Mouse (Mus musculus) urinary bladder, postnatal 10 days (tissue): ENCODE data around the gene Pym1.

Experiments used
- DNase-seq: peaks from one replicate; pipeline ENCODE4 v3.0.0; 2022; ENCODE audit warnings: low spot score

Pym1 gene

GRCm38 (mm10) chr10:128744680-128745601, 2.7 kb upstream of the Pym1 start, which contains the start of gene Dgka:
TSS of gene Dgka (minus strand) at chr10:128744855.
- DNase-seq: no peak

- DNase-seq: no peak
These were observed 1.6 kb upstream of the Pym1 start for GRCm38 (mm10) chr10:128745946-128746613.

- no peak for DNase-seq
These were observed 580 bp upstream of the Pym1 start for GRCm38 (mm10) chr10:128746972-128747645.

- DNase-seq: no peak
These were observed 669 bp downstream of the Pym1 start for GRCm38 (mm10) chr10:128748252-128748864.

GRCm38 (mm10) chr10:128772895-128773294, 25.2 kb downstream of the Pym1 start:
- no peak for DNase-seq

- no peak for DNase-seq
These were observed 26.0 kb downstream of the Pym1 start for GRCm38 (mm10) chr10:128773685-128774084.

- no peak for DNase-seq
These were observed 30.8 kb downstream of the Pym1 start for GRCm38 (mm10) chr10:128778441-128778840.

- no peak for DNase-seq
These were observed 31.5 kb downstream of the Pym1 start for GRCm38 (mm10) chr10:128779011-128779795.

GRCm38 (mm10) chr10:128780200-128780599, 32.5 kb downstream of the Pym1 start:
- DNase-seq: no peak

GRCm38 (mm10) chr10:128790398-128791124, 42.9 kb downstream of the Pym1 start, which contains the start of gene Mmp19:
TSS of gene Mmp19 (plus strand) at chr10:128790910.
- DNase-seq: no peak

GRCm38 (mm10) chr10:128792041-128792440, 44.4 kb downstream of the Pym1 start:
- DNase-seq: no peak

GRCm38 (mm10) chr10:128793258-128793657, 45.6 kb downstream of the Pym1 start:
- DNase-seq: no peak

- no peak for DNase-seq
These were observed 46.7 kb downstream of the Pym1 start for GRCm38 (mm10) chr10:128794391-128794790.

- DNase-seq: no peak
These were observed 47.9 kb downstream of the Pym1 start for GRCm38 (mm10) chr10:128795581-128795980.

- no peak for DNase-seq
These were observed 51.0 kb downstream of the Pym1 start for GRCm38 (mm10) chr10:128798676-128799075.

- no peak for DNase-seq
These were observed 54.3 kb downstream of the Pym1 start for GRCm38 (mm10) chr10:128801981-128802495.

- DNase-seq: no peak
These were observed 55.3 kb downstream of the Pym1 start for GRCm38 (mm10) chr10:128802956-128803355.

GRCm38 (mm10) chr10:128803361-128803760, 55.7 kb downstream of the Pym1 start:
- DNase-seq: no peak

- DNase-seq: peak; percentile 47
These were observed 56.1 kb downstream of the Pym1 start, which contains the start of gene Dnajc14 for GRCm38 (mm10) chr10:128803771-128804270. TSS of gene Dnajc14 (plus strand) at chr10:128804062.
